Mouse (Mus musculus): ENCODE results near the gene Ccdc155. TPM values are rescaled to one million over a fixed set of nuclear protein-coding genes. Genes with fewer than 3 reads are reported as not detected.
"Not testable (repeated sequence)": the region's sequence is repeated elsewhere in the genome, so short reads cannot be mapped to it uniquely, and the experiment has no call there.

Gene Ccdc155
- total RNA-seq, 2 experiments from 2014 or later = 0.25 TPM; not detected in 1

DNA sequence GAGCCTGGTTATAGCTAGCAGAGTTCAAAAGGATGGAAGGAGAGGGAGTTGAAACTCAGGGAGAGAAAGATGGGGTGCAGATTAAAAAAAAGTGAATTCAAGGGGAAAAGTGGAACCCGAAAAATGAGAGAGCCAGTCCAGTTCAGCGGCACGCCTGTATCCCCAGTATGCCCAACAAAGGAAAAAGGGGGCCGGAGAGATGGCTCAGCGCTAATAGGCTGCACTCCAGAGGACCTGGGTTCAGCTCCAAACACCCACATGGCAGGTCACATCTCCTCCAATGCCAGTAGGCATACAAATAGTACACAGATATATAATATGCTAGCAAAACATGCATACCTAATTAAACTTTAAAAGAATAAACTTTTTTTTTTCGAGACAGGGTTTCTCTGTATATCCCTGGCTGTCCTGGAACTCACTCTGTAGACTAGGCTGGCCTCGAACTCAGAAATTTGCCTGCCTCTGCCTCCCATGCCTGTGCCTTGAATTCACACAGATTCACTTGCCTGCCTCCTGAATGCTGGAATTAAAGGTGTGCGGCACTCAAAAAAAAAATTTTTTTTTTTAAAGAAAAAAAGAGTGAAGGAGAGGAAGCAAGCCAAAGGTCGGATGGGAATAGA, 41.6 kb downstream of the Ccdc155 start:
- no peak for DNase-seq

DNA sequence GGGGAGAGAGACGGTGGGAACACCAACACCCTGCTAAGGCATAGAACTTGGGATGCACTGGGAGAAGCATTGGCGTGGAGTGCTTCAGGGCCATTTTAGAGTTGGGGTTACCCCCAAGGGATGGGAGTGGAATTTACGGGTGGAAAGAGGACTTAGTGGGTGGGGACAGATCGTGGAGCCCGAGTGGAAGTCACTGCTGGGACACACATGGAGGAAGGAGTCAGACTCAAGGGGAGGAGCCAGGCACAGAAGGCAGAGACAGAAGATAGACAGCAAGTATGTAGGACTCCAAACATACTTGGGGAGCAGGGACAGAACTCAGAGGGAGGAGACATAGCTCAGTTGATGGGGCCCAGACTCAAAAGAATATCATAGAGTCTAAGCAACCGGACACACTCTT, 42.1 kb downstream of the Ccdc155 start:
- DNase-seq = no peak

DNA sequence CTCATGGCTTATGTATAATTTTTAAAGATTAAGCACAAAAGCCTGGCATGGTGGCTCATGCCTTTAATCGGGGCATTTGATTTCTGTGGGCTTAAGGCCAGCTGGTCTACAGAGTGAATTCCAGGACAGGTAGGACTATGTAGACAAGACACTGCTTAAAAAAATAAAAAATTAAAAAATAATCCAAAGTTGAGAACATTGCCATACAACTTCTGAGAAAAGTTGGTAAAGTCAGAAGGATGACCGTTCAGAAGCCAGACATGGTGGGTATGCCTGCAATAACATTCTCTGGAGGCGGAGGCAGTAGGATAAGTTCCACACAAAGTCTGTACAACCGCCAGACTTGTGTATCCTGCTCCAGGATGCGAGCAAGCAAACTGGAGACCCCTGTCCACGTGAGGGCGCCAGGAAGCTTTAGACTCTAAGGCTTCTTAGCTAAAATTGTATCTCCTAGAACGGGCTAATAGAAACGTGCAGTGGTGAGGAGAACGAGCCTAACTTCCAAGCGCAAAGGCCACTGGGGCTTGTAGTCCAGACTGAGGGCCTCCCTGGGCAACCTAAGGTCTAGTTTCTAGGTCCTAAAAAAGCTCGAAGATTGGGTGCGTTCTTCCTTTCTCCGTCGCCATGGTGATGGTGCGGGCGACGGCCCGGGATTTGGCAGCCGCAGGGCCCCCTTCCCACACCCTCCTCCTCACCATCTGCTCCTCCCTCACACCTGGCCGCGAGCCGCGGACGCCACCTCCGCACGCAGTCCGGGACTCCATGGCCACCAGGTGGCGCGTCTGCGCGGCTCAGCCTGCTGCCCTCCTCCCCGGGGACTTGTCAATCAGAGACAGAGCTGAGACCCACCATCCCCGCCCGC, 42.8 kb downstream of the Ccdc155 start:
- DNase-seq = peak; percentile 93

DNA sequence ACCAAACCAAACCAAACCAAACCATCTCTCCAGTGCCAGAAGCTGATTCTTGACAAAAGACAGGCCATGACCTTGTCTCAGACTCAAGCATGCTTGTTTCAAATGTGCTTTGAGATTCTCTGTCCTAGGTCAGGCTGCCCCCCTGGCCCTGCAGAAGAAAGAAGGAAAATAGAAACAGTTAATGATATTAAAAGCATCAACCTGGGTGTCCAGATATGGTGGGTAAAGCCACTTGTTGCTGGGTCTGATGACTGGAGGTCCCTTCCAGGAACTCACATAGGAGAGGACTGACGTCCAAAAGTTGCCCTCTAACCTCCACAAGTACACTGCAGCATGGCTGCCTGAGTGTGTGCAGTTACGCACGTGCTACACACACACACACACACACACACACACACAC, 43.8 kb downstream of the Ccdc155 start:
- DNase-seq = no peak

DNA sequence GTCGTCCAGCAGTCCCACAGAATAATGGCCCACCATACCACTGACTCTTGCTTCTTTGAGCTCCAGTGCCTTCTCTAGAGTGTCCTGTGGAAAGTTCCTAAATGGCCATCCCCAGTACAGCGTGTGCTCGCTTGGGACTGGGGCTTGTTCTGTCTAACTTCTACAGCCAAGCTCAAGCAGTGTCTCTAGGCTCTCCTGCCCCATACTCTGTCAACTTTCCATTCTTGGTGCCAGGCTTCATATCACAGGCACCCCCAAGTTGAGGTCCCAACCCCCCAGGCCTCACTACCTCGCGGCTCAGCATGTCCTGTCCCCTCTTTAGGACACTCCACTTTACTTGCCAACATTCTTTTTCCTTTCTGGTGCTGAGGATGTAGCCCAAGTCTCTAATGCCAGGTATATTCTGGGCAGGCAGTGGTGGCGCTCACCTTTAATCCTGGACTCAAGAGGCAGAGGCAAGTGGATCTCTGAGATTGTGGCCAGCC, 44.3 kb downstream of the Ccdc155 start:
- no peak for DNase-seq

DNA sequence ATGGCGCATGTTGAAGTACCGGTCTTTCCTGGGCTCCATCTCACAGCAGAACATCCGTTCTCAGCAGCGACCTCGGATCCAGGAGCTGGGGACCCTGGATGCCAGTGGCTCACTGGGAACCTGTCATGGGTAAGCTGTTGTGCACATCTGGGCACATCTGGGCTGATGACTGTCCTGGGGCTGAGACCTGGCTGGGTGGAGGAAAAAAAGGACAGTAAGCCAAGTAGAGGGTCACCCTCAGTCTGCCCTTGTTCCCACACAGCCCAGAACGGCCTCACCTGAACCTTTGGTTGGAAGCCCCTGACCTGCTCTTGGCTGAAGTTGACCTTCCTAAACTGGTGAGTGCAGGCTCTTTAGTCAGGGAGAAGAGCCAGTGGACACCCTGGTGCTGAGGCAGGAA, 45.7 kb downstream of the Ccdc155 start:
- DNase-seq = no peak

DNA sequence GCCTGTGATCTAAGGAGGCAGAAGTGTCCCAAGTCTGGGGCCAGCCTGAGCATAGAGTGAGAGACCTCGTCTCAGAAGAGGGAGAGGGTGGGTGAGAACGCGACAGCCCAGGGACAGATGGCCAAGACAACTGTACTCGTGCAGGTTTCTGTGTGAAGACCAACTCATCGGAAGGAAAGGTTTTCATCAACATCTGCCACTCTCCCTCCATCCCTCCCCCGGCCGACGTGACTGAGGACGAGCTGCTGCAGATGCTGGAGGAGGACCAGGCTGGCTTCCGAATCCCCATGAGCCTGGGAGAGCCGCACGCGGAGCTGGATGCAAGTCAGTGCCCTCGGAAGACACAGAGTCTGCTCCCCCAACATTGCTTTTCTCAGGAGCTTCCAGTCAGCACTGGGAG, 47.2 kb downstream of the Ccdc155 start:
- no peak for DNase-seq

DNA sequence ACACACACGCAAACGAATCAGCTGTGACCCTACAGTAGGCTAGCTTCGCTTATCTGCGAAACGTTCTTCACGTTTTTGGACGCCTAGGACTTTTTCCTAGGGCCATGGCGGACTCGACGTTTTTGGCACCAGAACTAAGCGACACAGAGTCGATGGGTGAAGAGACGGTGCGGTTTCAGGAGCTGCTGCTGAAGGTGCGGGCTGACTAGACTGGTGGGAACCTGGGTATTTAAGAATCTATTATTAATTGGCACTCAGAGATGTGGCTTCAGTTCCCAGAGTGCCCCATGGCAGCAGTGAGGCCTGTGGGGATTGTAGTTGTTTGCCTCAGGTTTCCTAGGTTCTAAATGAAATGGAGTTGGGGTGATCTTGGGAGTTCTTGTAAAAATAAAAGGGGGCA, 48.5 kb downstream of the Ccdc155 start:
- no peak for DNase-seq

DNA sequence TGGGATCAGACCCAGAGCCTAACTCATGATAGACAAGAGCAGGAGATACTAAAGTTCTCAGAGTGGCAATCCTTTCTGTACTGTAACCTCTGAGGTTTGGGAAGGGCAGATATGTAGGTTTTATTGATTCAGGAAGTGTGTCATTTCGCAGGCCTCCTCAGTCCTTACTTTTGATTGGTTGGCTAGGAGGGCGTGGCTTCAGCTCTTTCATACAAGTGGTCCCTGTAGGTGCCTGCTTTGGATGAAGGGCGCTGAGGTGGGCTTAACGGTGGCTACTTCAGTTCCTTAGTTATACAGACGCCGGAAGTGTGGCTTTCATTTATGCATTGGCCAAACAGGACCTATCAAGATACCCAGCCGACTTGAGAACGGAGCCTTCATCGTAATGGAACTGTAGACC, 49.1 kb downstream of the Ccdc155 start:
- DNase-seq = no peak

DNA sequence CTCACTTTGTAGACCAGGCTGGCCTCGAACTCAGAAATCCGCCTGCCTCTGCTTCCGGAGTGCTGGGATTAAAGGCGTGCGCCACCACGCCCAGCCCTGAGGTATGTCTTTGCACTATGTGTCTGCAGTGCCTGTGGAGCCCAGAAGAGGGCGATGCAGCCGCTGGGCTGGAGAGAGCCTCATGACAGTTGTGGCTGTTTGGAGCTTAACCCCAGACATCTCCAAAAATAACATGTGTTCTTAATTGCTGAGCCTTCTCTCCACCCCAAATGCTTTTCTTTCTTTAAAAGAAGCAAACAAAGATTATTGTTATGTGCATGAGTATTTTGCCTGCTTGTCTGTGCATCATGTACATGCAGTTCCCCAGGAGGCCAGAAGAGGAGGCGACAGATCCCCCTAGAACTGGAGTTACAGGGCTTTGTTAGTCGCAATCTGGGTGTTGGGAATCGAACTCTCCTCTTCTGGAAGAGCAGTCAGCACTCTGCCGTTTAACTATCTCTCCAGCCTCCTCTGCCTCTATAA, 49.6 kb downstream of the Ccdc155 start:
- peak; percentile 80 for DNase-seq

DNA sequence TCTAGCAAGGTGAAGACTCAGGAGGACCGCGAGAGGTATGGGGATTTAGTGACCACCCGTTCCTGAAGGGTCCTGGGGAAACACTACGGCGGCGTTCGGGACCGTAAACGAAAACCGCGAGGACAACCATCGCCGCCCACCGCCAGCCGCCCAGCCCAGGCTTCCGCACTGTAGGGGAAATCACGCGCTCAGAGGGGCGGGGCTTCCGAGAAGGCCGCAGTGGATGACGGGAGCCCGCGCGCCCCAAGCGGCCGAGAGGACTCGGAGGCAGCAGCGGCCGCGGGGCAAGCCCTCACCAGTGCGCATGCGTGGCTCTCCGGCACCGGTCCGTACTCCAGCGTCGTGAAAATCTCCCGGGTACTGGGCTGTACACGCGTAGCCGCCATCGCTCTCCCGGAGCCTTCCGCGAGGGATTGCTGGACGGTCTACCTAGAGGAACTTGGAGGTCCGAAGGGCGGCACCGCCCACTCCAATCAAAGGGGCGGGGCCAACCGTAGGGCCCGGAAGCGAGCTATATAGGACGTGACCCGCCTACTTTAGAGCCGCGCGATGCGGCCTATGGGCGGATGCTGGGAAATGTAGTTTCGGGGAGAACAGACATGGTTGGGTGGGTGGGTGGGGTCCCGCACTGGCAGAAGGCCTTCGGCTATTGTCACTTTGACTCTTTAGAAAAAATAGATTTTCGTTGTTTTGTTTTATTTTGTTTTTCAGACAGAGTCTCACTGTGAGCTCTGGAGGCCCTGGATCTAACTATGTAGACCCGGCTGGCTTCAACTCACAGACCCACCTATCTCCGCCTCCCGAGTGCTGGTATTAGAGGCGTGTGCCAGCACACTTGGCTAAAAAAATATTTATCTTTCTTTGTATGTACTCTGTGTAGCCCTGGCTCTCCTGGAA, 50.3 kb downstream of the Ccdc155 start, which contains the start of the genes Pih1d1 and Aldh16a1:
Gene Pih1d1, plus strand, starts transcription at position 208 of the 897 bp plus-strand sequence.
Gene Aldh16a1, minus strand, starts transcription at position 489 of the 897 bp plus-strand sequence.
- peak; percentile 98 for DNase-seq

DNA sequence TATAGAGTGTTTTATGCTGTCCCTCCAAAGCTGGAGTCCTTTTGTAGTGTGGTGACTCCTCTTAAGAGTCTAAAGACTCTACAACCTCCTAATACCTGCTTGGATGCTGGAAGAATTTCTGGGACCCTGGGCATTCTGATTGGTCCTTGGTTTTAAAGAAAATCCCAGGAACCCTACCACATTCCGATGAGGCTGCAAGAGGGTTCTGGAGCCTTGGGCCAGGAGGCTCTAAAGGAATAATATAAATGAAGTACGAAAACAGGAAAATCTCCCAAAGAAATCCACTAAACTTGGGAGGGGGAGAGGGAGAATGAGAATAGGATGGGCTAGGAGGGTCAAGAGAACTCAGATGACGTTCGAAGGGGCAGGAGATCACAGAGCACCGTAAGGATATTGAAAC, 51.1 kb downstream of the Ccdc155 start:
- no peak for DNase-seq

DNA sequence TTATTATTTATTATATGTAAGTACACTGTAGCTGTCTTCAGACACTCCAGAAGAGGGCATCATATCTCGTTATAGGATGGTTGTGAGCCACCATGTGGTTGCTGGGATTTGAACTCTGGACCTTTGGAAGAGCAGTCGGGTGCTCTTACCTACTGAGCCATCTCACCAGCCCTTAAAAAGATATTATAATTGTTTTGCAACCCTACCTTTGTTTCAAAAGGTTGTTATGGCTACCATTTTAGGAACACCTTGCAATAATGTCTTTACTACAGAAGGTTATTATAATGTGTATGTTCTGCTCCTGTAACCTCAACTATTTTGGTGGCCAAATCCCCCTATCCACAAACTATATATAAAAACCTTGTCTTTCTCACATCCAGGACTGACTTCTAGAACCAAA, 51.6 kb downstream of the Ccdc155 start:
- DNase-seq = not testable (repeated sequence)

DNA sequence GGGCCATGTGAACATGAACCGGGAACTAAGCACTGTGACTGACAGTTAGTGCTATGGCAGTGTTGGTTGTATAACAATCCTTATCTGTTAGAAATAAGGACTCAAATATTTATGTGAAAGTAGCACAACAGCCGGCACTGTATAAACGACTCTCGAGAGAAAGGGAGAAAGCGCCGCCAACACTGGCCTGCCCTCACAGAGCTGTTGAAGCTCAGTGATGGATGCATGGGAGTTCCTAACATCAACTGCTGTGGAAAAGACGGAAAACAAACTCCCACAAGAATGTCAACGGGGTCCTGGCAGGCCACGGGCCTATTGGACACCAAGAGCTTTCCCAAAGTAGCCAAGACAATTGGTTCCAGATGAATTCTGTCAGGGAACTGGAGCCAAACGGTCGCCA, 53.4 kb downstream of the Ccdc155 start:
- peak; percentile 52 for DNase-seq

DNA sequence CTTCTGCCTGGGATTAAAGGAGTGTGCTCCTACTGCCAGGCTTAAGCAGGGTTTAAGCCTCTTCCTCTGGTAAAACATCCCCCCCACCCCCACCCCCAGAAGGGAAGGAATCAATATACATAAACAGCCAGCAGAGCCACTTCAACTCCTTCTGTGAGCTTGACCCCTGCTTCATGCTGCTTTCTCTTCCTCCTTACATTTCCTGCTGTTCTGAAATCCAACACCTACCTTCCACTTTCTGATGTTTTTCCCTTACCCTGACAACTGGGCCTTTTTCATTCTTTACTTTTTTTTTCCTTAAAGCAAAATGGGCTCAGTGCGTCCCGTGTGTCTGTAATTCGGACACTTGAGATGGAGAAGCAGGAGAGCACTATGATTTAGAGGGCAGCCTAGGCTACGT, 54.4 kb downstream of the Ccdc155 start:
- DNase-seq = no peak

DNA sequence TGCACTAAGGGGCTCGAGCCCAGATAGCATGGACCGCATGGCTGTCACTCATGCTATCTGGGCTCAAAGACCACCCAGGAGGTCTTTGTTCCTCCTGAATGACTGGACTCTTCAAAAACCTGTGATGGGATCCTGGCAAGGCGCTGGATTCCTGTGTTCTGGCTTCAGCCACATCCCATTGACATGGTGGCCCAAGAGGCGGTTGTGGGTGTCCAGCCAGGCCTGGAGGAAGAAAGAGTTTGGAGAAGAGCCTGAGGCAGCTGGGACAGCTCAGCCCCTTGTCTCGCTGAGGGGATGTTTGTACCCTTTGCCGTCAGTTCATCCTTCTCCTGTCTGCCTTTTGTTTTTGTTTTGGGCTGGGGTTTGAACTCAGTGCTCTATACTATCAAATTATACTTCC, 55.1 kb downstream of the Ccdc155 start:
- DNase-seq = peak; percentile 52

DNA sequence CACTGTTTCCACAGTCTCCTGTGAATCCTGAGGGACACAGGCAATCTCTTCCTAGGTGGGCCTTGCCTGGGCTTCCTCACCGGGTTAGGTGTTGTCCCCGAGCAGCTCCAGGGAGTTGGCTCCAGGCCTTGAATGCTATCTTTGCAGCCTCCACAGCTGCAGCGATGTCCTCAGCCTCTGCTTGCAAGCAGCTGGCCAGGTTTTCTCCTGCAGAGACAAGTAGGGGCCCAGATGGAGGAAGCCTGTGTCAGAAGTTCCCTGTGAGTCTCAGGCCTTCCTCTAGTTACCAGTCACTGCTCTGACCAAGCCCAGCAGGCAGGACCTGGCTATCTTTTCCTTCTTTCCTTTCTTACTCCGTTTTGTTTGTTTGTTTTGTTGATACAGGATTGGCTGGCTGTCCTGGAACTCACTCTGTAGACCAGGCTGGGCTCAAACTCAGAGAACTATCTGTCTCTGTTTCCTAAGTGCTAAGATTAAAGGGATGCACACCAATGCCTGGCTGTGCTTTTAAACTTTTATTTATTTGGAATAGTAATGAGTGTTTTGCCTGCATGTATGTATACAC, 56.1 kb downstream of the Ccdc155 start:
- peak; percentile 39 for DNase-seq

DNA sequence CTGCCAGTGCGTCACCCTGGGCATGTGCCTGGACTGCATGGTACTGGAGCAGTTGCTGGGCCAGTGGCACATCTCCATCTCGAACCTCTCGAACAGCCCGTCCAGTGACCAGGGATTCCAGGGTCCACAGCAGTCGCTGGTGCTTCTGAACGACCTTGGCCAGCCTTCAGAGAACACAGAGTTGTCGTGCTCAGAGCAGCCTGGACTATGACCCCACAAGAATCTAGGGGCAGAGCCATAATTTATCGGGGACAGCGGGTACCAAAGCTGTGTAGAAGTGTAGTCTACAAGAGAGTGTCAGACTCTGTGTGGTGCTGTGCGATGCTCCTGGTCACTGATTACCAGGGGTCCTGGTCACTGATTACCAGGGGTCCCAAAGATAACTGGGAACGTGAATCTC, 56.8 kb downstream of the Ccdc155 start:
- no peak for DNase-seq

DNA sequence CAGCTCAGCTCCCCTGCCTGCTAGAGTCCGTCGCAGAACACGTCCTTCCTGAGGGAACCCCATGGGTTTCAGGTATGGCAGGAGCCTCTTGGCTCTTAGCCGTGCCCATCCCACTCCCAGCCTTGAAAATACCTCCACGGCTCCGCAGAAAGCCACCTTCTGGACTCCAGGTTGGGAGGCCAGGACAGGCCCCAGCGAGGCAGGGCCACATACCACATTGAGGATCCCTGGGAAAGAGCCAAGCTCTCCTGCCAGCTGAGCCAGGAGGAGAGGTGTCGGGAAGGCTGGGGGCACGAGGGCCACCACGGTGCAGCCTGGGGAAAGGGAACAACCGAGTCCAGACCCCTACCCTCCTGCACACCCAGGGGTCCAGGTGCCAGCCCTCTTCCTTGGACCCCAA, 57.4 kb downstream of the Ccdc155 start:
- DNase-seq = no peak

DNA sequence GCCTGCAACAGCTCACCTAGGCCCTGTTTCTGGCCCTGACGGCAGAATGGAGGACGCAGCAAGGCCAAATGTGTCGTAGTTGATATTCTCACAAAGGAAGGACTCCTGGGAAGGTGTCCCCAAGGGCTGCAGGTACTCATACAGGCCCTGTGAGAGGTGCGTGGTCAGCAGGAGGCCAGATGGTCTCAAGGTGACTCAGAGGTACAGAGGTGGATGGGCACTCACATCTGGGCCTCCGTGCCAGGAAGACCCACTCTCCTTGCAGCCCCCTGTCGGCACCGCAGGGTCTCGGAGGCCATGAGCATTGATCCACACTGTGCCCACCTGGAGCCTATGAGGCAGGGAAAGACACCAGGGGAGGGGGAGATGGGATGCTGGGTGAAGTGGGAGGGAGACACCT, 59.2 kb downstream of the Ccdc155 start:
- DNase-seq = no peak

DNA sequence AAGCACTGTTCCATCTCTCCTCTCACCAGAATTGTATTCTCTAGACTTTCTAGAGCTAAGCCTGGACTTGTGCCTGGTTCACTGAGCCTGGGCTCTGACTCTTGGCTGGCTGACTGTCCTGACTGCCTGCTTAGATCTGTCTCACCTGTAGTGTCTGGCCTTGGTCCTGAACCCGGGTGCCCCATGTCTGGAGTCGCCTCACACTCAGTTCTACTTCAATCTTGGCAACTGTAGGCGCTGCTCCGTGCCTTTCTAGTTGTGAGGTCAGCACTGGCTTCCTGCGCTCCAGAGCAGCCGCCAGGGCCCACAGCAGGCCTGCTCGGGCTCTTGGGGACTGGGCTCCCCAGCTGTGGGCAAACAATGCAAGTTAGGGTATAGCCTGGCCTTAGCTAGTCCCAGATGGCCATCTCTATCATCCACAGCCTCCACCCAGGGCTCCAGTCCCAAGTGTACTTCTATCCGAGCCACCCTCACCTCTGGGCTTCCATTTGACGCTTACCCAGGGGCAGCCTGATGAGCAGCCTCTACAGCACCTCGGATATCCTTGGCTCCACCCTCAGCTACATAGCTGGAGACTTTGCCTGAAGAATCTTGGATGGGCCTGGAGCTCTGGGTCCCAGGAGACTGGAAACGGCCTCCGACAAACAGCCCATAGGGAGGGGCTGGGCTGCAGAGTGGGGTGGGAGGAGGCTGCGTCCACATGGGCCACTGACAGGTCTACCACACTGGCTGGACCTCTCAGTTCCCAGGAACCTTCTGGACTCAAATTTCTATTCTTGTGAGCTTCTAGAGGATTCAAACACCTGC, 60.1 kb downstream of the Ccdc155 start:
- no peak for DNase-seq

All from heart, postnatal 4 days (tissue).